Mouse (Mus musculus): ENCODE data around the gene Slc6a5.

DNA sequence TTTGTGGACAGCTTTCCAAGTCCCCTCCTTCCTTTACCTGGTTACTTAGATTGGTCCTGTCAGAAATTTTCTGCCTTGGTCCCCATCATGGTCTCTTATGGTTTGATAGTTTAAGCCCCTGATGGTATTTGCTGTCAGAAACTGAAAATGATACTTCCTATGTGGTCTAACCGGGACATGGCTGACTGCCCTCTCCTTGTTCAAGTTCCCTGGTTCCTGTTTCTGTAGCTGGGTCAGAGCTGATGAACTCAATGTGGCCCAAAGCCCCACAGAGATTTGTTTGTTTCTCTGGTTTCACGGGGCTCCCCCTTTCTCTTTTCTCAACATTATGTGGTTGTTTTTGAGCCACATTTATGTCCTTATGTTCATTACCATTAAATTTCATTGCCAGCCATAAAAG is 95.3 kb downstream of the Slc6a5 start:
- TF ChIP-seq CTCF (IDR thresholded peaks at IDR 0.05; ENCODE audit: low read depth) = no peak
- TF ChIP-seq EP300 (IDR thresholded peaks at IDR 0.05; ENCODE audit: low read depth) = no peak

Data from liver, embryonic 14.5 days (tissue).